ENCODE assay signal across 9 mouse cellular contexts in genomic region chr8:78064161-78064560, GRCm38 (mm10).
A peak's percentile ranks its signal among the peaks of the same experiment; 100 is the strongest.
DNase-seq lines count a peak whose midpoint lies in the region; ATAC-seq and TF ChIP-seq lines count a peak whose summit lies in the region.
"Had no signal": no experiment of that assay in that cellular context is flagged by ENCODE, and none has a peak within 500 bp of the region (broad histone marks: within the 10 kb centered on the region; RNA-seq: fewer than 3 reads in every experiment).

No protein-coding gene starts in this region.

- peak overlapping the region; percentile 75 for H3K4me2 ChIP-seq in heart, embryonic 11.5 days
- peak overlapping the region; percentile 66 for H3K4me2 ChIP-seq in hindbrain, embryonic 14.5 days (replicated peaks)
- peak overlapping the region; percentile 54 for H3K4me2 ChIP-seq in midbrain, embryonic 12.5 days (replicated peaks)

- WGBS in heart, embryonic 11.5 days (ENCODE audit: insufficient replicate concordance), result 32% methylated on average over 13 of the region's 13 CpGs
- WGBS in hindbrain, embryonic 14.5 days, result 37% methylated on average over 13 of the region's 13 CpGs
- WGBS in midbrain, embryonic 12.5 days, result 39% methylated on average over 13 of the region's 13 CpGs

- no peaks in the 10 kb centered on the region for H3K36me3 ChIP-seq in heart, embryonic 11.5 days (ENCODE audit: control insufficient read depth, insufficient read depth, low read length)
- no peaks in the 10 kb centered on the region for H3K36me3 ChIP-seq in hindbrain, embryonic 14.5 days (replicated peaks; ENCODE audit: control insufficient read depth, insufficient read depth)
- H3K36me3 ChIP-seq in midbrain, embryonic 12.5 days, result no peaks in the 10 kb centered on the region

- peaks cover 10% of the 10 kb centered on the region for H3K27me3 ChIP-seq in heart, embryonic 11.5 days (ENCODE audit: control insufficient read depth, insufficient read depth, low read length)
- H3K27me3 ChIP-seq in hindbrain, embryonic 14.5 days (ENCODE audit: control insufficient read depth, insufficient read depth, low read length), result 0 out of 2 replicates have a peak, but pooled peaks cover 6% of the 10 kb centered on the region
- peaks cover 14% of the 10 kb centered on the region for H3K27me3 ChIP-seq in midbrain, embryonic 12.5 days

- no peak overlapping the region for H3K27ac ChIP-seq in heart, embryonic 11.5 days (ENCODE audit: low read depth, low read length)
- no peak overlapping the region for H3K27ac ChIP-seq in hindbrain, embryonic 14.5 days
- H3K27ac ChIP-seq in midbrain, embryonic 12.5 days (replicated peaks), result no peak overlapping the region

- H3K4me1 ChIP-seq in heart, embryonic 11.5 days (ENCODE audit: control insufficient read depth, insufficient read depth, low read length), result no peaks in the 10 kb centered on the region
- peaks cover 11% of the 10 kb centered on the region for H3K4me1 ChIP-seq in hindbrain, embryonic 14.5 days (replicated peaks; ENCODE audit: control insufficient read depth, insufficient read depth, low read length)
- peaks cover 9% of the 10 kb centered on the region; the same call in 1 of the 2 replicates for H3K4me1 ChIP-seq in midbrain, embryonic 12.5 days

- TF ChIP-seq POLR2A in brain, embryonic 14.5 days (IDR thresholded peaks at IDR 0.05; ENCODE audit: borderline replicate concordance, extremely low read depth, insufficient read depth, insufficient read length, poor library complexity, severe bottlenecking), result no peak

- intact Hi-C loops in heart, postnatal 14 days (cut with DNase I), result loop anchor here (5.0 to 10.0 kb wide), 5 partner anchors 141 to 1228 kb away; partner anchors contain the start of gene Mmaa

- H3K9ac ChIP-seq in heart, embryonic 11.5 days (ENCODE audit: low read depth, low read length), result peak overlapping the region; percentile 49; the same call in 1 of the 2 replicates
- peak overlapping the region; percentile 44; the same call in 1 of the 2 replicates for H3K9ac ChIP-seq in hindbrain, embryonic 14.5 days
- no peak overlapping the region; the same call in 1 of the 2 replicates for H3K9ac ChIP-seq in midbrain, embryonic 12.5 days (replicated peaks)

- no peak for ATAC-seq in heart, embryonic 11.5 days (replicated peaks; ENCODE audit: insufficient number of reproducible peaks, low FRiP score, low TSS enrichment)
- no peak for ATAC-seq in hindbrain, embryonic 14.5 days (ENCODE audit: low FRiP score)
- ATAC-seq in midbrain, embryonic 12.5 days (ENCODE audit: low FRiP score, low read depth), result no peak

- no peaks in the 10 kb centered on the region for H3K9me3 ChIP-seq in heart, embryonic 11.5 days (replicated peaks; ENCODE audit: control insufficient read depth, low read length)
- no peaks in the 10 kb centered on the region for H3K9me3 ChIP-seq in hindbrain, embryonic 14.5 days (ENCODE audit: control insufficient read depth, low read length)
- no peaks in the 10 kb centered on the region for H3K9me3 ChIP-seq in midbrain, embryonic 12.5 days

- DNase-seq in heart, postnatal 14 days, result no peak
- peak; percentile 42 for DNase-seq in brain, embryonic 14.5 days (ENCODE audit: low read depth)
- DNase-seq in hindbrain, embryonic 14.5 days (ENCODE audit: low spot score), result no peak
- no peak for DNase-seq in adrenal gland, adult 8-10 months
- DNase-seq in thymus, postnatal 10 days (ENCODE audit: low spot score in 2 of 2), result no peak
- no peak for DNase-seq in cerebellum, postnatal 10 days
- DNase-seq: gastrocnemius, postnatal 25 days had no signal

- peak overlapping the region; percentile 34 for H3K4me3 ChIP-seq in heart, embryonic 11.5 days (ENCODE audit: low read depth, low read length)
- H3K4me3 ChIP-seq in hindbrain, embryonic 14.5 days (replicated peaks; ENCODE audit: low read length), result peak overlapping the region; percentile 26
- H3K4me3 ChIP-seq in midbrain, embryonic 12.5 days, result peak overlapping the region; percentile 25

- no peak for TF ChIP-seq CTCF in brain, embryonic 14.5 days (IDR thresholded peaks at IDR 0.05; ENCODE audit: borderline replicate concordance, extremely low read depth, insufficient read depth, insufficient read length)
